Mouse (Mus musculus): ENCODE results near the gene Gse1. TPM values are rescaled to one million over a fixed set of nuclear protein-coding genes. Genes with fewer than 3 reads are reported as not detected.

Gene Gse1
- polyA plus RNA-seq, 1 experiment, result 14.7 TPM

DNA sequence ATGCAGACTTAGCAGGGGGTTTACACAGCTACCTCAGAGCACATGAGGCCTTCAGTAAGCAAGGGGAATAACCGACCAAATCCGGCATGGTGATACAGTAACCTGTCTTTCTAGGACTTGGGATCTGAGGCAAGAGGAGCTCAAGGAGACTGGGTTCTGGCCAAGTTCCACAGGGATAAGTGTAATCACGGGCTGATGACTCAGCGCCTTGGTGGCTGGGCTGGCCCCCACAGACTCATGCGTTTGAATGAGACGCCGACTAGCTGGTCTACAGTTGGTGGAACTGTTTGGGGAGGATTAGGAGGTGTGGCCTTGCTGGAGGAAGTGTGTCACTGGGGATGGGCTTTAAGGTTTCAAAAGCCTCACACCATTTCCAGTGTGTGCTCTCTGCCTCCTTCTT, 110.4 kb downstream of the Gse1 start:
- no peak overlapping the region for H3ac ChIP-seq (ENCODE audit: control insufficient read depth, insufficient read length)
- no peaks in the 10 kb centered on the region for H3K79me2 ChIP-seq (ENCODE audit: control insufficient read depth, insufficient read depth)
- no peak overlapping the region for H3K4me2 ChIP-seq (ENCODE audit: low read depth)
- TF ChIP-seq CEBPB (IDR thresholded peaks at IDR 0.05; ENCODE audit: insufficient read depth, poor library complexity, severe bottlenecking), result no peak
- no peak for TF ChIP-seq POLR2AphosphoS2 (IDR thresholded peaks at IDR 0.05; ENCODE audit: insufficient read length, low read depth)
- no peak for TF ChIP-seq USF1 (IDR thresholded peaks at IDR 0.05; ENCODE audit: low read depth)
- no peak for TF ChIP-seq MYOD1 (IDR thresholded peaks at IDR 0.05; ENCODE audit: control insufficient read depth in 1 of 3, insufficient read length in 2 of 3, low read depth in 2 of 3)
- TF ChIP-seq TCF12 (IDR thresholded peaks at IDR 0.05; ENCODE audit: insufficient read depth, poor library complexity, severe bottlenecking), result no peak
- no peak for TF ChIP-seq SRF (IDR thresholded peaks at IDR 0.05; ENCODE audit: control insufficient read depth, insufficient read length, low read depth)
- no peak for TF ChIP-seq TCF3 (IDR thresholded peaks at IDR 0.05; ENCODE audit: insufficient read length, low read depth)
- no peak for TF ChIP-seq E2F4 (IDR thresholded peaks at IDR 0.05; ENCODE audit: insufficient read depth)
- no peak for TF ChIP-seq MAX (IDR thresholded peaks at IDR 0.05; ENCODE audit: low read depth)
- no peaks in the 10 kb centered on the region for H3K36me3 ChIP-seq (ENCODE audit: control insufficient read depth, insufficient read depth)
- no peaks in the 10 kb centered on the region for H3K27me3 ChIP-seq (ENCODE audit: control insufficient read depth, insufficient read depth, insufficient read length)
- H3K4me3 ChIP-seq, result no peak overlapping the region

DNA sequence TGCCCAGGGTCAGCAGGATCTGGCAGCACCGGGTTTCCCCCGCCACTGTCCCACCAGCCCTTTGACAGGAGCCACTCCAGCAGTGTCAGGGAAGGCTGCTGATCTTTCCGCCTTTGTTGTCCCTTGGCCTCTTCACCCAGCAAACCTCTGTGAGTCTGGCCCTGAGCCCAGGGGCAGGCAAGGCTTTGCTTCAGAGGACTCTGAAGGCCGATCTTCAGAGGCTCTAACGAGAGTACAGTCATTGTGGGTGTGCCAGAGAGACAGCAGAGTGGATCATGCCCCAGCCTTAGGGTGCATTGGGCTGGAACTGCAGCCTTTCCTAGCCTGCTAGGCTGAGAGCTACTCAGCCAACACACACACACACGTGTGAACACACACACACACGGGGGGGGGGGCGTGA, 111.5 kb downstream of the Gse1 start:
- no peak for TF ChIP-seq MAX (IDR thresholded peaks at IDR 0.05; ENCODE audit: low read depth)
- no peak for TF ChIP-seq MYOD1 (IDR thresholded peaks at IDR 0.05; ENCODE audit: control insufficient read depth in 1 of 3, insufficient read length in 2 of 3, low read depth in 2 of 3)
- TF ChIP-seq CEBPB (IDR thresholded peaks at IDR 0.05; ENCODE audit: insufficient read depth, poor library complexity, severe bottlenecking), result no peak
- TF ChIP-seq TCF3 (IDR thresholded peaks at IDR 0.05; ENCODE audit: insufficient read length, low read depth), result no peak
- no peak for TF ChIP-seq POLR2AphosphoS2 (IDR thresholded peaks at IDR 0.05; ENCODE audit: insufficient read length, low read depth)
- no peak for TF ChIP-seq USF1 (IDR thresholded peaks at IDR 0.05; ENCODE audit: low read depth)
- TF ChIP-seq SRF (IDR thresholded peaks at IDR 0.05; ENCODE audit: control insufficient read depth, insufficient read length, low read depth), result no peak
- no peak for TF ChIP-seq REST (IDR thresholded peaks at IDR 0.05; ENCODE audit: insufficient read depth, insufficient read length)
- no peak for TF ChIP-seq MYOG (IDR thresholded peaks at IDR 0.05; ENCODE audit: control insufficient read depth in 1 of 3, insufficient read depth in 1 of 3, insufficient read length in 2 of 3, low read depth in 2 of 3)
- no peak for TF ChIP-seq TCF12 (IDR thresholded peaks at IDR 0.05; ENCODE audit: insufficient read depth, poor library complexity, severe bottlenecking)
- TF ChIP-seq E2F4 (IDR thresholded peaks at IDR 0.05; ENCODE audit: insufficient read depth), result no peak
- TF ChIP-seq POLR2A (IDR thresholded peaks at IDR 0.05; ENCODE audit: insufficient read length, low read depth), result no peak
- no peak overlapping the region for H3K4me2 ChIP-seq (ENCODE audit: low read depth)
- H3K36me3 ChIP-seq (ENCODE audit: control insufficient read depth, insufficient read depth), result no peaks in the 10 kb centered on the region
- no peak overlapping the region for H3ac ChIP-seq (ENCODE audit: control insufficient read depth, insufficient read length)
- no peak overlapping the region for H3K4me3 ChIP-seq
- no peaks in the 10 kb centered on the region for H3K79me2 ChIP-seq (ENCODE audit: control insufficient read depth, insufficient read depth)
- no peaks in the 10 kb centered on the region for H3K27me3 ChIP-seq (ENCODE audit: control insufficient read depth, insufficient read depth, insufficient read length)

DNA sequence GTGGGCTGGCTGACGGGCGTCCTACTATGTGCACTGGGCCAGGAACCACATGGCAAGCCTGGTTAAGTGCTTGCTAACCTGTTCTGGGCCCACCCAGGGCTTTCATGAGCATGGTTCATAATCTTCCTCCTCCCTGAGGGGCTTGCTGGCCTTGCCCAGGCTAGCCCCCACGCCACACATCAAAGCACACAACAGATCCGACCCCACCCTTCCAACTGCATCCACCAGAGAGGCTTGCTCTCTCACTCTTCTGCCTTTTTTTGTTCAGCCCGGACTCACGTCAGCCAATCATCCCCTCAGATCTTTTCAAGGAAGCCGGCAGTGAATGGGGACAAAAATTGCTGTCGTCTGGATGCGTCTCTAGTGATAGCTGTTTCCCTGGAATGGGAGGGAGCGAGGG, 112.9 kb downstream of the Gse1 start:
- Histone ChIP-seq H3ac (ENCODE audit: control insufficient read depth, insufficient read length) (no peak overlapping the region), H3K4me2 (ENCODE audit: low read depth) (no peak overlapping the region), H3K4me3 (no peak overlapping the region), H3K79me2 (ENCODE audit: control insufficient read depth, insufficient read depth) (no peaks in the 10 kb centered on the region), H3K27me3 (ENCODE audit: control insufficient read depth, insufficient read depth, insufficient read length) (no peaks in the 10 kb centered on the region), H3K36me3 (ENCODE audit: control insufficient read depth, insufficient read depth) (no peaks in the 10 kb centered on the region)
- TF ChIP-seq SRF (IDR thresholded peaks at IDR 0.05; ENCODE audit: control insufficient read depth, insufficient read length, low read depth) (no peak), MAX (IDR thresholded peaks at IDR 0.05; ENCODE audit: low read depth) (no peak), MYOD1 (IDR thresholded peaks at IDR 0.05; ENCODE audit: control insufficient read depth in 1 of 3, insufficient read length in 2 of 3, low read depth in 2 of 3) (no peak), POLR2AphosphoS2 (IDR thresholded peaks at IDR 0.05; ENCODE audit: insufficient read length, low read depth) (no peak), POLR2A (IDR thresholded peaks at IDR 0.05; ENCODE audit: insufficient read length, low read depth) (no peak), MYOG (IDR thresholded peaks at IDR 0.05; ENCODE audit: control insufficient read depth in 1 of 3, insufficient read depth in 1 of 3, insufficient read length in 2 of 3, low read depth in 2 of 3) (no peak), TCF12 (IDR thresholded peaks at IDR 0.05; ENCODE audit: insufficient read depth, poor library complexity, severe bottlenecking) (no peak)

DNA sequence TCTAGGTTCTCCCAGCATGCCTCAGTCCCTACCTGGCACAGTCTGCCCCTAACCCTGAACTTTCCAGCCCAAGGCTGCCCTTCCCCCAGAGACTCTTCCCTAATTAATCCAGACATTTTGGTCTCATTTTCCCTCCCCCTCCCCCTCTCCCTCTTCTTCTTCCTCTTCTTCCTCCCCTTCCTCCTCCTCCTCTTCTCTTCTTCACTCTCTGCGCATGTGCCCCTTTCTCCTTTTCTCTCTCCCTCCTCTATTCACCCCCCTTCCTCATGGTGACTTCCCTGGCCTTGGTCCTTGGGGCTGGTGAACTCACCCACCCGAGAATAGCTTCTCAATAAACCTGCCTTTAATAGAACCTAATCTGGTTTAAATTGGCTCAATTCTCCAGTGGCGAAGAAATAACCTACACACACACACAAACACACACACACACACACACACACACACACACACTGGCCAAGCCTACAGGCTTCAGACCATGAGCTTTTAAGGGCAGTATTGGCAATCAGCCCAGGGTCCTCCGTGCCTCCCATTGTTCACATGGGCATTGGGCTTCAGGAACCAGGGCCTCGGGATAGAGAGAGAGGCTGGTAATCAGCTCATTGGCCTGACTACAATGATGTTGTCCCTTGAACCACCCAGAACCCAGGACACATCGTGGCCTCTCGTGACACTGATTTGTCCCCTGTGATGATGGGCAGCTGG, 114.7 kb downstream of the Gse1 start:
- H3ac ChIP-seq (ENCODE audit: control insufficient read depth, insufficient read length), result no peak overlapping the region
- H3K4me3 ChIP-seq, result no peak overlapping the region
- H3K79me2 ChIP-seq (ENCODE audit: control insufficient read depth, insufficient read depth), result no peaks in the 10 kb centered on the region
- TF ChIP-seq POLR2AphosphoS2 (IDR thresholded peaks at IDR 0.05; ENCODE audit: insufficient read length, low read depth), result no peak
- H3K36me3 ChIP-seq (ENCODE audit: control insufficient read depth, insufficient read depth), result no peaks in the 10 kb centered on the region
- no peak overlapping the region for H3K4me2 ChIP-seq (ENCODE audit: low read depth)
- H3K27me3 ChIP-seq (ENCODE audit: control insufficient read depth, insufficient read depth, insufficient read length), result no peaks in the 10 kb centered on the region

DNA sequence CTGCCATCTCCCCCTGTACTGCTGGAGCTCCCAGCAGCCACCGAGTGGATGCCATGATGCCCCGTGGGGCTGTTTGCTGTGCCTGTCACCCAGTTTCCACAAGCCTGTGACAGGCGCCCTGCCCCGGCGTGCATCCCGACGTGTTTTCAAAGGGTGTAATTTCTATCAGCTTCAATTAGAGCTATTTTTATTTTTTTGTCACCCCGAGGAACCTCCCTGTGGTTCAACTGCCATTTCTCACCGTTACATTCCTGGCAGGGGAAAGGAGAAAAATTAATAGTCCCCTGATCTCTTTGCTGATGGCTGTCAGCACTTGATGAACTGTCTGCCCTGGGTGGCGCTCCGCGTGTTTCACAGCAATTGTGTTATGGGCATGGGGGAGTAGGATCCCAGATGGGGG, 115.3 kb downstream of the Gse1 start:
- H3K4me2 ChIP-seq (ENCODE audit: low read depth), result no peak overlapping the region
- H3K79me2 ChIP-seq (ENCODE audit: control insufficient read depth, insufficient read depth), result no peaks in the 10 kb centered on the region
- H3K4me3 ChIP-seq, result no peak overlapping the region
- H3ac ChIP-seq (ENCODE audit: control insufficient read depth, insufficient read length), result no peak overlapping the region
- TF ChIP-seq MYOD1 (IDR thresholded peaks at IDR 0.05; ENCODE audit: control insufficient read depth in 1 of 3, insufficient read length in 2 of 3, low read depth in 2 of 3) (no peak), CEBPB (IDR thresholded peaks at IDR 0.05; ENCODE audit: insufficient read depth, poor library complexity, severe bottlenecking) (no peak), E2F4 (IDR thresholded peaks at IDR 0.05; ENCODE audit: insufficient read depth) (no peak), REST (IDR thresholded peaks at IDR 0.05; ENCODE audit: insufficient read depth, insufficient read length) (no peak), TCF3 (IDR thresholded peaks at IDR 0.05; ENCODE audit: insufficient read length, low read depth) (no peak), TCF12 (IDR thresholded peaks at IDR 0.05; ENCODE audit: insufficient read depth, poor library complexity, severe bottlenecking) (no peak), MYOG (IDR thresholded peaks at IDR 0.05; ENCODE audit: control insufficient read depth in 1 of 3, insufficient read depth in 1 of 3, insufficient read length in 2 of 3, low read depth in 2 of 3) (no peak), SRF (IDR thresholded peaks at IDR 0.05; ENCODE audit: control insufficient read depth, insufficient read length, low read depth) (no peak), USF1 (IDR thresholded peaks at IDR 0.05; ENCODE audit: low read depth) (no peak), POLR2AphosphoS2 (IDR thresholded peaks at IDR 0.05; ENCODE audit: insufficient read length, low read depth) (no peak), POLR2A (IDR thresholded peaks at IDR 0.05; ENCODE audit: insufficient read length, low read depth) (no peak), MAX (IDR thresholded peaks at IDR 0.05; ENCODE audit: low read depth) (no peak)
- no peaks in the 10 kb centered on the region for H3K36me3 ChIP-seq (ENCODE audit: control insufficient read depth, insufficient read depth)
- no peaks in the 10 kb centered on the region for H3K27me3 ChIP-seq (ENCODE audit: control insufficient read depth, insufficient read depth, insufficient read length)

Measured in myocyte (in vitro differentiated cells).